Mouse (Mus musculus) lung, adult 2 months (tissue): ENCODE data around the gene Gatd1.

Experiments
- CTCF ChIP-seq: fragments of 200-500 bp; IDR thresholded peaks from 2 replicates; pipeline ENCODE4 v1.5.1; 2011; ENCODE audit warnings: mild to moderate bottlenecking, low read length, control low read depth; ENCODE audit not compliant: insufficient read depth
- POLR2A ChIP-seq: fragments of 200-500 bp; IDR thresholded peaks from 2 replicates; pipeline ENCODE4 v1.6.1; 2011; ENCODE audit warnings: low read depth, mild to moderate bottlenecking, control low read depth, low read length, borderline replicate concordance; ENCODE audit errors: extremely low read depth

DNA sequence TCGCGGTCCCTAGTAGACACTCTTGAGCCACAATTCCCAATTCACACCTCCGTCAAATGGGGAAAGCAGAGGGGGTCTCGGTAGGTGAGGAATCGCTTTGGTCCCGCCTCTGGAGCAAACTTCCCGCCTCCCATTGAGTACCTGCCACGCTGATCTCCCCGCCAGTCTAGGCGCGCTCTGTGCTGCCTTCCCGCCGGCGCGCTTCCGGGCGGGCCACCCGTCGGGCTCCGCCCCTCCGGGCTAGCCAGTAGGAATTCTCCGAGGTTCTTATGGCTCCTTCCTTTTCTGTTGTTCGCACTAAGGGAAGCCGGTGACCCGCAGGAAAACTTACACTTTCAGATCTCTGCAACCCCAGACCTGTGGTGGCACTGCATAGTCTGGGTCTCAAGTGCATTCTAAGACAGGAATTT lies 29.9 kb upstream of the Gatd1 start, which contains the start of gene Pidd1:
- TF ChIP-seq CTCF: no peak
- peak; percentile 20; the same call in 1 of the 2 replicates for TF ChIP-seq POLR2A
